Mouse (Mus musculus) CH12.LX (cell line): ENCODE measurements around the gene B3galt5.

Source experiments
- BHLHE40 ChIP-seq: IDR thresholded peaks from 2 replicates; pipeline ENCODE4 v1.6.1; 2011; ENCODE audit warnings: mild to moderate bottlenecking, low read depth, low read length, improper control_type of control experiment
- CHD2 ChIP-seq: IDR thresholded peaks from 2 replicates; pipeline ENCODE4 v1.6.1; 2011; ENCODE audit warnings: low read length, improper control_type of control experiment
- CTCF ChIP-seq, 2 experiments: IDR thresholded peaks in 1 of 2; conservative IDR thresholded peaks in 1 of 2; 2 replicates each; pipeline ENCODE4 v1.5.1; 2011 to 2012; ENCODE audit warnings: low read depth in 2 of 2, low read length in 2 of 2, improper control_type of control experiment in 1 of 2, inconsistent platforms in 1 of 2, mild to moderate bottlenecking in 1 of 2, moderate library complexity in 1 of 2
- ELF1 ChIP-seq: IDR thresholded peaks from 2 replicates; pipeline ENCODE4 v1.6.1; 2014; ENCODE audit warnings: low read depth, mild to moderate bottlenecking, inconsistent platforms, low read length, improper control_type of control experiment
- EP300 ChIP-seq: IDR thresholded peaks from 2 replicates; pipeline ENCODE4 v1.6.1; 2011; ENCODE audit warnings: low read length, improper control_type of control experiment
- HCFC1 ChIP-seq: IDR thresholded peaks from 2 replicates; pipeline ENCODE4 v1.6.1; 2012; ENCODE audit warnings: low read depth, mild to moderate bottlenecking, inconsistent platforms, low read length, improper control_type of control experiment
- JUN ChIP-seq: IDR thresholded peaks from 2 replicates; pipeline ENCODE4 v1.6.1; 2011; ENCODE audit warnings: low read depth, mild to moderate bottlenecking, low read length, improper control_type of control experiment, moderate library complexity; ENCODE audit not compliant: insufficient read depth
- MAFK ChIP-seq: IDR thresholded peaks from 2 replicates; pipeline ENCODE4 v1.6.1; 2011; ENCODE audit warnings: low read length, improper control_type of control experiment; ENCODE audit not compliant: insufficient replicate concordance
- MAX ChIP-seq: IDR thresholded peaks from 2 replicates; pipeline ENCODE4 v1.6.1; 2011; ENCODE audit warnings: low read length, improper control_type of control experiment
- POLR2A ChIP-seq: IDR thresholded peaks from 2 replicates; pipeline ENCODE4 v1.6.1; 2011; ENCODE audit warnings: low read depth, mild to moderate bottlenecking, improper control_type of control experiment, low read length
- POLR2AphosphoS2 ChIP-seq: IDR thresholded peaks from 2 replicates; pipeline ENCODE4 v1.6.1; 2011; ENCODE audit warnings: low read depth, low read length, improper control_type of control experiment
- SIN3A ChIP-seq: IDR thresholded peaks from 2 replicates; pipeline ENCODE4 v1.6.1; 2012; ENCODE audit warnings: low read length, improper control_type of control experiment, inconsistent platforms
- TCF12 ChIP-seq: IDR thresholded peaks from 2 replicates; pipeline ENCODE4 v1.6.1; 2014; ENCODE audit warnings: low read depth, mild to moderate bottlenecking, inconsistent platforms, low read length, improper control_type of control experiment
- ZMIZ1 ChIP-seq: IDR thresholded peaks from 2 replicates; pipeline ENCODE4 v1.6.1; 2012; ENCODE audit warnings: low read depth, mild to moderate bottlenecking, inconsistent platforms, low read length, improper control_type of control experiment

- TF ChIP-seq POLR2A (no peak), HCFC1 (no peak), CTCF (conservative IDR thresholded peaks at IDR 0.05 in 1 of 2, IDR thresholded peaks at IDR 0.05 in 1 of 2; ENCODE audit: low read depth in 2 of 2, low read length in 2 of 2) (peak in 1 of 2 experiments; percentile 25; a peak in 1 of 4 replicates), CHD2 (no peak), ZMIZ1 (no peak), TCF12 (peak; percentile 71), MAX (no peak), SIN3A (no peak), JUN (no peak), POLR2AphosphoS2 (no peak), MAFK (no peak), BHLHE40 (no peak), EP300 (peak; percentile 79), ELF1 (peak; percentile 78; the same call in 1 of the 2 replicates)
Measured at GRCm38 (mm10) chr16:96298075-96298474, 62.5 kb downstream of the B3galt5 start.
